Mouse (Mus musculus): ENCODE measurements around the gene Pomgnt2. TPM values are rescaled to one million over a fixed set of nuclear protein-coding genes. Genes with fewer than 3 reads are reported as not detected.

Pomgnt2 gene
- total RNA-seq, 2 experiments from 2014 or later = 2.0 TPM; not detected in 1

Other genes with a start within 250 kb of the Pomgnt2 start
- gene Zfp651, start 237.8 kb downstream of the Pomgnt2 start, total RNA-seq (2015; ENCODE audit: low replicate concordance) = 2.1 TPM in 1 of 2 replicates, not detected in the other
- gene Zfp651, start 237.8 kb downstream of the Pomgnt2 start, total RNA-seq (2017; ENCODE audit: low replicate concordance) = 0.42 and 0.43 TPM in 2 replicates
- gene Klhl40, start 219.5 kb downstream of the Pomgnt2 start, total RNA-seq (2015; ENCODE audit: low replicate concordance) = not detected in 2 replicates
- gene Klhl40, start 219.5 kb downstream of the Pomgnt2 start, total RNA-seq (2017; ENCODE audit: low replicate concordance) = not detected in 2 replicates
- not detected in 2 replicates for gene Hhatl, start 204.6 kb downstream of the Pomgnt2 start, total RNA-seq (2015; ENCODE audit: low replicate concordance)
- not detected in 2 replicates for gene Hhatl, start 204.6 kb downstream of the Pomgnt2 start, total RNA-seq (2017; ENCODE audit: low replicate concordance)
- gene Ccdc13, start 157.6 kb downstream of the Pomgnt2 start, total RNA-seq (2015; ENCODE audit: low replicate concordance) = 1.3 TPM in 1 of 2 replicates, not detected in the other
- gene Ccdc13, start 157.6 kb downstream of the Pomgnt2 start, total RNA-seq (2017; ENCODE audit: low replicate concordance) = not detected in 2 replicates
- gene Higd1a, start 138.7 kb downstream of the Pomgnt2 start, total RNA-seq (2015; ENCODE audit: low replicate concordance) = 8.8 and 12.5 TPM in 2 replicates
- 2.3 and 9.5 TPM in 2 replicates for gene Higd1a, start 138.7 kb downstream of the Pomgnt2 start, total RNA-seq (2017; ENCODE audit: low replicate concordance)
- not detected in 2 replicates for gene Ackr2, start 98.8 kb downstream of the Pomgnt2 start, total RNA-seq (2015; ENCODE audit: low replicate concordance)
- 0.09 TPM in 1 of 2 replicates, not detected in the other for gene Ackr2, start 98.8 kb downstream of the Pomgnt2 start, total RNA-seq (2017; ENCODE audit: low replicate concordance)
- gene Cyp8b1, start 80.8 kb downstream of the Pomgnt2 start, total RNA-seq (2015; ENCODE audit: low replicate concordance) = not detected in 2 replicates
- gene Cyp8b1, start 80.8 kb downstream of the Pomgnt2 start, total RNA-seq (2017; ENCODE audit: low replicate concordance) = not detected in 2 replicates
- not detected in 2 replicates for gene Fam198a, start 46.1 kb downstream of the Pomgnt2 start, total RNA-seq (2015; ENCODE audit: low replicate concordance)
- gene Fam198a, start 46.1 kb downstream of the Pomgnt2 start, total RNA-seq (2017; ENCODE audit: low replicate concordance) = not detected in 2 replicates
- 4.2 and 10.0 TPM in 2 replicates for gene Snrk, start 120.2 kb upstream of the Pomgnt2 start, total RNA-seq (2015; ENCODE audit: low replicate concordance)
- gene Snrk, start 120.2 kb upstream of the Pomgnt2 start, total RNA-seq (2017; ENCODE audit: low replicate concordance) = 10.0 and 28.9 TPM in 2 replicates

Measured in erythroblast, adult 5-6 weeks (primary cell).